Mouse (Mus musculus) cerebellum, adult 2 months (tissue): ENCODE measurements around the gene Lypd9. TPM values are rescaled to one million over a fixed set of nuclear protein-coding genes. Genes with fewer than 3 reads are reported as not detected.

Experiments used
- DNase-seq, 2 experiments: peaks; one replicate each; pipeline ENCODE4 v3.0.0; 2021
- H3K27ac ChIP-seq: fragments of 200-500 bp; 2 replicates; pipeline ENCODE4 v1.5.1; 2012; ENCODE audit warnings: low read length, control low read depth, inconsistent platforms; ENCODE audit not compliant: insufficient read depth
- H3K27me3 ChIP-seq: fragments of 200-500 bp; 2 replicates; pipeline ENCODE4 v1.6.1; 2012; ENCODE audit warnings: inconsistent platforms, mild to moderate bottlenecking, low read length, moderate library complexity; ENCODE audit not compliant: control insufficient read depth, insufficient read depth
- H3K4me1 ChIP-seq: fragments of 200-500 bp; 2 replicates; pipeline ENCODE4 v1.6.1; 2011; ENCODE audit warnings: low read length; ENCODE audit not compliant: control insufficient read depth, insufficient read depth
- H3K4me3 ChIP-seq: fragments of 200-500 bp; replicated peaks from 2 replicates; pipeline ENCODE3; 2011; ENCODE audit warnings: mild to moderate bottlenecking, low read depth, low read length, control low read depth; ENCODE audit not compliant: insufficient read depth
- CTCF ChIP-seq: fragments of 200-500 bp; IDR thresholded peaks from 2 replicates; pipeline ENCODE4 v1.5.1; 2011; ENCODE audit warnings: low read depth, mild to moderate bottlenecking, control low read depth, low read length, moderate library complexity, borderline replicate concordance; ENCODE audit not compliant: insufficient read depth
- POLR2A ChIP-seq: fragments of 200-500 bp; IDR thresholded peaks from 2 replicates; pipeline ENCODE4 v1.6.1; 2011; ENCODE audit warnings: low read length, control low read depth, borderline replicate concordance; ENCODE audit not compliant: insufficient read depth
- WGBS: fragments of 180-500 bp; shearing (Covaris S2); methylation state at CpG from one replicate; pipeline ENCODE4 v1.1.7; 2018; 5-methylcytosine and 5-hydroxymethylcytosine counted together
- polyA plus RNA-seq: library from polyadenylated mRNA; depleted of rRNA; stranded (reverse); fragments of >200 nt; gene quantifications from 2 replicates; pipeline ENCODE4 v1.2.3, GENCODE M21; 2012; rRNA removed

Gene Lypd9
- polyA plus RNA-seq, 1 experiment, result not detected

DNA sequence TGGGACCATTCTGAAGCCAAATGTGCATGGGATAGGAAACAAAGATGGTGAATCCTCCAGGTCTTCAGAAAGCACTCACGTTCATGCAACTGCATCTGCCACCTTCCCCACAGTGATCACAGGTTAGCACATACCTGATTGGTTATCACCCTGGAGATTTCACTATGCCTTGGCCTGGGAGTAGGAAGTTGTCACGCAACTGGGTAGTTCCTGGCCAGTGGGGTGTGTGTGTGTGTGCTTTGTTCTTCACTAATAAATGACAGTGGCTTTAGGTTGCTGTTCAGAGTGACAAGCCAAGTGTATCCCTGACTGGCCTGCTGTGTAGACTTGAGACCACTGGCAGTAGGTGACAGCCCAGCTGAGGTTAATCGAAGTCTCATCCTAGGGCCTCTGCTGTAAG, 20.5 kb downstream of the Lypd9 start, which contains the start of gene Gm12253:
Gm12253 (plus strand) TSS at position 301 of the 400 bp plus-strand sequence.
- Histone ChIP-seq H3K27ac (no peak within 1 kb of the TSS), H3K4me1 (no peaks in the 10 kb centered on the region), H3K4me3 (no peak within 1 kb of the TSS), H3K27me3 (no peaks in the 10 kb centered on the region; the same call in 1 of the 2 replicates)
- DNase-seq, result no peak
- WGBS, result 81% methylated on average over 3 of the region's 3 CpGs
- TF ChIP-seq CTCF (no peak), POLR2A (no peak)

DNA sequence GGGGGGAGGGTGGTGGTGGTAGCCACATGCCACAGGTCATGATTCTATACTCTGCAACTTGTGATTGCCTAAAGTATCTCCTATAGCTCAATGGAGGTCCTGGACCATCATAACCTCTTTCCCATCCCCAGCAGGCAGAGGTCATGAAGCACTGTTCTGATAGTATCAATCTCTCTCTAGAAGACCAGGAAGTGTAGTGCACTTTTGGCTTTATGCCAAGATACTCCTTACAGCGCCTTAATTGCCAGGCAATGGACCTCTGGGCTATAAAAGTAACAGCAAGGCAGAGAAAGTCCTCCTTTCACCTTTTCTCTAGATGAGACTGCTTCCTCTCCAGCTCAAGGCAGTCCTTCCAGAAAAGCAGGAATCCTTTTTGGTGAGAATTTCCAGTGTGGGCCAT, 31.9 kb downstream of the Lypd9 start, which contains the start of gene 1810065E05Rik:
1810065E05Rik (plus strand) TSS at position 297 of the 400 bp plus-strand sequence.
- no peak for DNase-seq
- Histone ChIP-seq H3K27me3 (no peaks in the 10 kb centered on the region), H3K4me1 (no peaks in the 10 kb centered on the region), H3K4me3 (no peak within 1 kb of the TSS), H3K27ac (no peak within 1 kb of the TSS)
- no peak for TF ChIP-seq CTCF
- WGBS, result 78% methylated on average over 1 of the region's 1 CpGs

DNA sequence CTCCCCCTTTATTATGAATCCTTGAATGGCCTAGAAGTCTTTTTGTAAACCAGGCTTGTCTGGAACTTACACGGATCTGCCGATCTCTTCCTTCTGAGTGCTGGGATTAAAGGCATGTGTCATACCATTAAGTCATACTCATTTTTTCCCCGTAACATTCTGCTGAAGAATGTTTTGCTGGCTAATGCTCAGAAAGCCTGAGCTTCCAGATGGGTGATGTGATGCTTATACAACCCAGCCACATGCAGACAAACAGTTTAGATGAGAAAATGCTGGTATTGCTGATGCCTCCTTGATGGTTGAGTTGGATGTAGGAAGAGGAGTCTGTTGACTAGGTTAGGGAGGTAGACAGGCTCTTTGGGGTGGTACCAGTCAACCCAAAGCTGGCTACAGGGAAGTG, 34.4 kb downstream of the Lypd9 start:
- DNase-seq, result no peak
- Histone ChIP-seq H3K27me3 (no peaks in the 10 kb centered on the region), H3K27ac (no peak overlapping the region), H3K4me1 (no peaks in the 10 kb centered on the region), H3K4me3 (no peak overlapping the region)
- WGBS, result 87% methylated on average over 3 of the region's 3 CpGs
- no peak for TF ChIP-seq POLR2A
- TF ChIP-seq CTCF, result no peak

DNA sequence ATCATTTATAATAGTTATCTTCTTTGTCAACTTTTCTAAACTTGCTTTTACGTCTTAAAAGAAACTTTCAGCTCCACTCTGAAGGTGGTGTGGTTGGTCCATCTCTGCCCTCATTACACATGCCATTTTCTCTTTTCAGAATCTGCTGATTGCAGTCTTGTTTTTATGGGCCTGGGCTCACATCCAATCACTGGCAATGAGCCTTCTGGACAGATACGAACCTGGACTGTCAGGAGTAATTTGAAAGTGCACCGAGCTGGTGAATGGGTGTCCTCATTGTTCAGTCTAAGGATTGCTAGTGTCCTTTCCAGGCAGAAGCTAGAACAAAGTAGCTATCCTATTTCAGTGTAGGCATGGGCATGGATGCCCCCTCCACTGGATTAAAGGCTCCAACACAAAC, 44.7 kb downstream of the Lypd9 start:
- Histone ChIP-seq H3K27me3 (no peaks in the 10 kb centered on the region), H3K4me1 (no peaks in the 10 kb centered on the region), H3K4me3 (no peak overlapping the region), H3K27ac (no peak overlapping the region)
- DNase-seq, result peak in 1 of 2 experiments; percentile 6
- 18% methylated on average over 3 of the region's 3 CpGs for WGBS
- TF ChIP-seq CTCF, result no peak

DNA sequence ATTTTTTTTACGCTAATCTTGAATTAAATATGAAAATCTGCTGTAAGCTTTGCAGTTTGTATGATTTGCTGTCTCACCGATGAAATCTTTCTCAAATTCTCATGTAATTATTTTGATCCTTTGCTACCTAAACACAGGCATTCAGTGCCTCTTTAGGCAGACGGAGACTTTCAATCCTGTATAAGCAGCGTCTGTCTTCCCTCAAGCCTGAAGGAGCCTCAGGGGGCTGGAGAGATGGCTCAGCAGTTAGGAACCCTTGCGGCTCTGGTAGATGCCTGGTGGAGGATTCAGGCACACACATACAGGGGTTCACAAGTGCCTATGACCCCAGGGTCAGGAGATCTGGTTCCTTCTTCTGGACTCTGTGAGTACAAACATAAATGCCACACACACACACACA, 52.1 kb downstream of the Lypd9 start:
- no peak for DNase-seq
- H3K4me1 ChIP-seq, result no peaks in the 10 kb centered on the region
- no peaks in the 10 kb centered on the region for H3K27me3 ChIP-seq
- no peak overlapping the region for H3K4me3 ChIP-seq
- no peak overlapping the region for H3K27ac ChIP-seq
- 48% methylated on average over 5 of the region's 5 CpGs for WGBS
- no peak for TF ChIP-seq POLR2A
- no peak for TF ChIP-seq CTCF

DNA sequence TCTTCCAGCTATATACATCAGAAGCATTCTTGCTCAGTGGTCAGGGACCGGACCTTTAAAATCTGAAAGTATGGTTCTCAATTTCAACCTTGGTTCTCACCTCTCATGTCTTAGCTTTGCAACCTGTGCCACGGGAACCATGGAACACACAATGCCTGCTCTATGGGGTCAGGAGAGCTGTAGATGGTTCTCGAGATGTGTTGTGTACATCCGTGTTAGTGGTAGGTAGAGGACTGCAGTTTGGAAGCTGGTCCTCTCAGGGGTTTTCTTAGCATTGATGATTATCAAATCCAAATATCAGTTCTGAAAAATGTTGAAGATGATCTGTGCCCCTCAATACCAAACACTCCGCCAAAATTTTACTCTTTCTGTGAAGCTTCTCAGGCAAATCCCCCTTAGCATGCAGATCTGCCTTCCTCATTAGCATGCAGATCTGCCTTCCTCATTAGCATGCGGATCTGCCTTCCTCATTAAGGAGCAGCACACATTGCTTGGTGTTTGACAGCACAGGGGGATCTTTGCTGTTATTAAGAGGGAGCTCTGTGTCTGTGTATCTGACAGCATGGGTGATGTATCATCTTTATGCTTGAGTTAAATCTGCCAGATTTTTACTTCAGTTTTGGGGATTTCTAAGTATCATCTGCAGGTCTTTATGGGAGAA, 52.6 kb downstream of the Lypd9 start:
- WGBS, result 42% methylated on average over 6 of the region's 6 CpGs

More for the DNA sequence above, 52.6 kb downstream of the Lypd9 start:
- no peak overlapping the region for H3K27ac ChIP-seq
- H3K4me3 ChIP-seq, result no peak overlapping the region
- H3K4me1 ChIP-seq, result no peaks in the 10 kb centered on the region
- TF ChIP-seq POLR2A, result no peak
- TF ChIP-seq CTCF, result no peak
- DNase-seq, result no peak
- H3K27me3 ChIP-seq, result no peaks in the 10 kb centered on the region

Other genes starting within 250 kb of the Lypd9 start
- gene 4930438A08Rik, start 178.1 kb downstream of the Lypd9 start, polyA plus RNA-seq, result 0.06 TPM in 1 of 2 replicates, not detected in the other
- gene Zfp692, start 145.9 kb downstream of the Lypd9 start, polyA plus RNA-seq, result 74.5 and 81.1 TPM in 2 replicates
- 45.5 and 45.9 TPM in 2 replicates for gene Zfp672, start 122.6 kb downstream of the Lypd9 start, polyA plus RNA-seq
- gene Sh3bp5l, start 122.2 kb downstream of the Lypd9 start, polyA plus RNA-seq, result 63.3 and 64.5 TPM in 2 replicates
- 0.08 and 0.10 TPM in 2 replicates for gene Lypd8, start 73.9 kb downstream of the Lypd9 start, polyA plus RNA-seq
- not detected in 2 replicates for gene 1810065E05Rik, start 31.8 kb downstream of the Lypd9 start, polyA plus RNA-seq
- gene Gm12253, start 20.4 kb downstream of the Lypd9 start, polyA plus RNA-seq, result not detected in 2 replicates
- gene Olfr30, start 9.3 kb upstream of the Lypd9 start, polyA plus RNA-seq, result not detected in 2 replicates
- not detected in 2 replicates for gene Olfr332, start 39.6 kb upstream of the Lypd9 start, polyA plus RNA-seq
- gene Olfr331, start 49.6 kb upstream of the Lypd9 start, polyA plus RNA-seq, result not detected in 2 replicates
- gene Olfr330, start 81.9 kb upstream of the Lypd9 start, polyA plus RNA-seq, result not detected in 2 replicates
- not detected in 2 replicates for gene Olfr329-ps, start 93.5 kb upstream of the Lypd9 start, polyA plus RNA-seq
- 0.07 and 0.11 TPM in 2 replicates for gene Olfr328, start 102.7 kb upstream of the Lypd9 start, polyA plus RNA-seq
- gene Olfr224, start 117.6 kb upstream of the Lypd9 start, polyA plus RNA-seq, result 0.08 TPM in 1 of 2 replicates, not detected in the other
- gene Olfr325, start 124.8 kb upstream of the Lypd9 start, polyA plus RNA-seq, result not detected in 2 replicates
- gene Olfr324, start 142.2 kb upstream of the Lypd9 start, polyA plus RNA-seq, result not detected in 2 replicates
- not detected in 2 replicates for gene 2210407C18Rik, start 163.2 kb upstream of the Lypd9 start, polyA plus RNA-seq
- not detected in 2 replicates for gene Olfr323, start 177.6 kb upstream of the Lypd9 start, polyA plus RNA-seq
- 0.28 and 0.29 TPM in 2 replicates for gene Trim58, start 187.5 kb upstream of the Lypd9 start, polyA plus RNA-seq
- gene Olfr322, start 205.9 kb upstream of the Lypd9 start, polyA plus RNA-seq, result not detected in 2 replicates
- gene Olfr320, start 228.2 kb upstream of the Lypd9 start, polyA plus RNA-seq, result not detected in 2 replicates
- not detected in 2 replicates for gene Olfr319, start 246.2 kb upstream of the Lypd9 start, polyA plus RNA-seq